Mouse (Mus musculus) hindbrain, embryonic 11.5 days (tissue): ENCODE measurements around the gene Cinp. TPM values are rescaled to one million over a fixed set of nuclear protein-coding genes. Genes with fewer than 3 reads are reported as not detected.

Experiments
- ATAC-seq: fragments of 200-750 bp; cut with Nextera tagmentation; 2 replicates; pipeline ENCODE4 v1.8.0; 2017; ENCODE audit warnings: mild to moderate bottlenecking, moderate TSS enrichment, moderate library complexity; ENCODE audit not compliant: low FRiP score
- DNase-seq: peaks from one replicate; pipeline ENCODE4 v3.0.0-alpha.2; 2015; ENCODE audit warnings: low spot score
- H3K27ac ChIP-seq: fragments of 300-500 bp; sonication (generic); 2 replicates; pipeline ENCODE4 v1.5.1; 2014; ENCODE audit warnings: mild to moderate bottlenecking, low read depth, low read length
- H3K27me3 ChIP-seq: fragments of 300-500 bp; sonication (generic); 2 replicates; pipeline ENCODE4 v1.6.1; 2014; ENCODE audit warnings: mild to moderate bottlenecking, low read length, moderate library complexity, mixed read lengths; ENCODE audit not compliant: control insufficient read depth, insufficient read depth
- H3K36me3 ChIP-seq: fragments of 300-500 bp; sonication (generic); 2 replicates; pipeline ENCODE4 v1.6.1; 2014; ENCODE audit warnings: mild to moderate bottlenecking, low read length, moderate library complexity, mixed read lengths; ENCODE audit not compliant: control insufficient read depth, insufficient read depth
- H3K4me1 ChIP-seq: fragments of 300-500 bp; sonication (generic); replicated peaks from 2 replicates; pipeline ENCODE4 v1.6.1; 2014; ENCODE audit warnings: low read length, mixed read lengths; ENCODE audit not compliant: control insufficient read depth, insufficient read depth
- H3K4me2 ChIP-seq: fragments of 300-500 bp; sonication (generic); replicated peaks from 2 replicates; pipeline ENCODE4 v1.6.1; 2014; ENCODE audit warnings: mild to moderate bottlenecking, low read depth, low read length
- H3K4me3 ChIP-seq: fragments of 300-500 bp; sonication (generic); 2 replicates; pipeline ENCODE4 v1.5.1; 2014; ENCODE audit warnings: low read depth, low read length
- H3K9ac ChIP-seq: fragments of 300-500 bp; sonication (generic); 2 replicates; pipeline ENCODE4 v1.6.1; 2014; ENCODE audit warnings: low read depth, low read length
- H3K9me3 ChIP-seq: fragments of 300-500 bp; sonication (generic); 2 replicates; pipeline ENCODE4 v1.6.1; 2016; ENCODE audit warnings: low read length; ENCODE audit not compliant: control insufficient read depth
- WGBS: fragments of 180-500 bp; shearing (Covaris S2); extraction: QIAGEN DNeasy Blood & Tissue Kit; methylation state at CpG from one replicate; pipeline ENCODE4 v1.1.7; 2014; 5-methylcytosine and 5-hydroxymethylcytosine counted together
- polyA plus RNA-seq: library from polyadenylated mRNA; unstranded; fragments of >200 nt; fragmentation: Nextera tagmentation; extraction: Ambion mirVana; gene quantifications from 2 replicates; pipeline ENCODE4 v1.2.1, GENCODE M21; 2014

Gene Cinp
- polyA plus RNA-seq = 79.4 and 82.1 TPM in 2 replicates

DNA sequence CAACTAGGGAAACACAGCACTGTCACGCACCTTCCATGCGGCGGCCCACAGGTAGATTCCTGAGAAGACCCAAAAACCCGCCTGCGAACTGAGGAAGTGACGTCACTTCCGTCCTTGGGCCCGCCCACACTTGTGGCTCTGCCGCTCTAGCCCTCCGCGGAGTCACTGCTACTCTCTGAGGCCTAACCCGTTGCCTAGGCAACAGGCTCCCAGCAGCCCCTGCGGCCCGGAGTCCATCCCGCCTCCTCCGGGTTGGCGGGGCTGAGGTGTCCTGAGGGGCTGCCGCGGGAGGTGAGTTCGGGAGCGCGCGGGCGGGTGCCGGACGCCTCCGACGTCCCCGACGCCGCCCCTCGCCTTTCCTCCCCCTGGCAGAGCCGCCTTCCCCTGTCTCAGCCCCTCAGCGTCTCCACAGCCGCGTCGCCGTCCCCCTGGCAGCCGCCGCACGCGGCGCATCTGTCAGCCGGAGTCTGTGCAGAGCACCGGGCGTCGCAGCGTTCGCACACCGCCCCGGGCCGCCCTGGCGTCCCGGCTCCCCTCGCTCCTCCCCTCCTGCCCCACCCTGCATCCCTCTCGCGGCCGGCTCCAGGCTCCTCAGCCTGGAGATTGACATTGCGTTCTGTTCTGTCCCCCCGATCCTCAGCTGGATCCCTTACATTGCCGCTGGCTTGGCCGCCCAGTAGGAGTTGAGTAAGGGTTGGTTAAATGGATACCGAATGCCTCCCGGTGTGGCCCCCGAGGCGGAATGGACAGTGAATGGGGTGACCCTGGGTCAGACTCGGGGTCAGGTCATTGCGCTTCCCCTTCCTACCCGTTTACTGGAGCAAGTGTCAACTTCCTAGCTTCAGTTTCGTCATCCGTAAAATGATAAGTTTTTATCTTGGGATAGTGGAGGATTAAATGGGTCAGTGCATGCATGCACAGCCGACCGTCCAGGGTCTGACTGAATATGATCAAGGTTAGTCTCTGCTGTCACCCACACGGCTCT is at the start of gene Cinp, which contains the start of gene Tecpr2:
Gene Cinp, minus strand, starts transcription at position 110 of the 985 bp plus-strand sequence.
Gene Tecpr2, plus strand, starts transcription at position 229 of the 985 bp plus-strand sequence.
- Histone ChIP-seq H3K27ac (peak within 1 kb of the TSS; percentile 88), H3K36me3 (no peaks in the 10 kb centered on the region), H3K27me3 (no peaks in the 10 kb centered on the region), H3K4me1 (peaks cover 2% of the 10 kb centered on the region; the same call in 1 of the 2 replicates), H3K9me3 (no peaks in the 10 kb centered on the region), H3K9ac (peak within 1 kb of the TSS; percentile 84), H3K4me2 (peak within 1 kb of the TSS; percentile 65), H3K4me3 (peak within 1 kb of the TSS; percentile 88)
- peak; percentile 99 for DNase-seq
- WGBS = under 1% methylated on average over 60 of the region's 74 CpGs
- ATAC-seq = peak; percentile 99

DNA sequence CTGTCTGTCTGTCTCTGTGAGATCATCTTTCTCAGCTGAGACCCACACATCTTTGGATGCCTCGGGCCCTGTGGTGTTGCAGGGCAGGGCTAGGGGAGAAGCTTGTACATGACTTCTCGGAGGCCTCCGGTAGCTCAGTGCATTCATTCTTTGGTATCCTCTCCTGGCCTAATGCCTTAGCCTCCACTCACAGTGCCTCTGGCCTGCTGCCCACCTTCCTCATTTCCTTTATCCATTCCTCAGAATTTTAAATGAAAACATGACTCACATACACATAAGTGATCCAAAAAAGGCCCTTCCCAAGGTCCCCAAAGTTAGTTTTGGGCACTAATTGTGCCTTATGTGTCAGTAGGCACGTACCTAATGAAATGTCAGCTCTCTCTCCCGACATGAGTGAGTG is 48.6 kb upstream of the Cinp start:
- Histone ChIP-seq H3K9me3 (no peaks in the 10 kb centered on the region), H3K27ac (no peak overlapping the region), H3K36me3 (0 out of 2 replicates have a peak, but pooled peaks cover 3% of the 10 kb centered on the region), H3K27me3 (no peaks in the 10 kb centered on the region), H3K9ac (no peak overlapping the region), H3K4me1 (no peaks in the 10 kb centered on the region), H3K4me3 (no peak overlapping the region), H3K4me2 (no peak overlapping the region)
- no peak for DNase-seq
- WGBS = 88% methylated on average over 5 of the region's 5 CpGs
- ATAC-seq = no peak

DNA sequence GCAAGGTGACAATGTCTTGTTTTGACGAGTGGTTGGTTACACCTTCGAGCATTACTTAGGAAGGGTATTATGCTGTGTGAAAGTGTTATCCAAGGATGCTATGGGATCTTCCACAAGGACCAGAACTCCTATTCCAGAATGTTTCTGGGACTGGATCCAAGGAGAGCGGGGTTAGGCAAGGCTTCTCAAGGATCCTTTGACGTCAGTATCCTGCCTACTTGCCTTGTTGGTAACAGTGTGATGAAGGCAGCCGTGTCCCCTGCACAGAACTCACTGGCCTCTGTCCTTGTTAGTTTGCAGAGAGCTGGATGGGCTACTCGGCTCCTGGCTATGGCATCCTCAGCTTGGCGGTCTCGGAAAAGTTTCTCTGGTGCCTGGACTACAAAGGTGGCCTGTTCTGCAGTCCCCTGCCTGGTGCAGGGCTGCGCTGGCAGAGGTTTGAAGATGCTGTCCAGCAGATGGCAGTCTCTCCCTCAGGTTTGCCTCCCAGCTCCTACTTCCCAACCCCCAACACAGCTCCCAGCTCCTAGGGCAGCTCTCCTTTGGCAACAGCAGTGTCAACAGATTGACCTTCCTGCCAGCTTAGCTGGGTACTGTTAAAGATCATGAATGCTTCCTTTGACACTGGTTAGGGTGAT is 47.2 kb upstream of the Cinp start:
- 60% methylated on average over 9 of the region's 9 CpGs for WGBS
- no peaks in the 10 kb centered on the region for H3K9me3 ChIP-seq
- peak; percentile 84 for DNase-seq

DNA sequence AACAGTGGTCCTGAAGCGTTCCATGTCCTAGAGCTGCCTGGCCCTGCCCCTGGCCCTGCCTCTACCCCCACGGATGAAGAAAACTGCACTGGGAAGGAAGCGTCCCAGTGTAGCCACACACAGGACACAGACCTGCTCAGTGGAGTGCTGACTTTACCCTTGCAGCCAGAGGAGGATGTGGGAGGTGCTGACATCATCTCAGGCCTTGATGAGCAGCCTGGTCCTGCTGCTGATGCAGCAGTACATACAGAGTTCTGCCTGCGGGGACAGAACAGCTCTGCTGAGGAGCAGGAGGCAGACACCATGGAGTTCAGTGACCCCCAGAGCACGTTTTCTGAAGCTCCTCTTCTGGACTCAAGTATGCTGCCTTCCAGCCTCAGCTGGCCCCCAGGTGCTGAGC is 43.9 kb upstream of the Cinp start:
- H3K4me1 ChIP-seq = no peaks in the 10 kb centered on the region
- 85% methylated on average over 5 of the region's 5 CpGs for WGBS
- no peaks in the 10 kb centered on the region for H3K27me3 ChIP-seq
- no peaks in the 10 kb centered on the region for H3K36me3 ChIP-seq
- no peaks in the 10 kb centered on the region for H3K9me3 ChIP-seq
- no peak for ATAC-seq
- DNase-seq = no peak
- H3K27ac ChIP-seq = no peak overlapping the region
- no peak overlapping the region for H3K9ac ChIP-seq
- H3K4me3 ChIP-seq = no peak overlapping the region
- H3K4me2 ChIP-seq = no peak overlapping the region

More for the DNA sequence above, 47.2 kb upstream of the Cinp start:
- Histone ChIP-seq H3K9ac (no peak overlapping the region), H3K4me2 (no peak overlapping the region), H3K36me3 (0 out of 2 replicates have a peak, but pooled peaks cover 3% of the 10 kb centered on the region), H3K4me1 (no peaks in the 10 kb centered on the region), H3K27me3 (no peaks in the 10 kb centered on the region), H3K27ac (no peak overlapping the region), H3K4me3 (no peak overlapping the region)
- ATAC-seq = peak; percentile 54; the same call in 1 of the 2 replicates

DNA sequence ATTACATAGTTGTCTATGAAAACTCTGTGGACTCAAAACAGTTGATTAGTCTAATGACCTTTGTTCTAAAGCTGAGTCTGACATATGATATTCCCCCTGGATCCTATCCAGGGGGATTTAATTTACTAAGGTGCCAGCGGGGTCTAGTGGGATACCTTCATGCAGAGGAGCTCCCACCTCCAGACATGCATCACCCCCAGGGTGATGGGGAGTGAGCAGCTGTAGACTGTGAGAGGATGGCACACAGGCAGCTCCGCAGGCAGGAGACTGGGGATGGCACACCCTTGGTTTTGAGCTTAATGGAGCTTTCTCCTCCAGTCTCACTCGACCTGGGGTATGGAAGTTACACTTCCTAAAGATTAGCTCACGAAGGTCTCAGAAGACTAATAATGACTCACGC is 32.6 kb upstream of the Cinp start:
- no peaks in the 10 kb centered on the region for H3K9me3 ChIP-seq
- no peak overlapping the region for H3K4me3 ChIP-seq
- no peak overlapping the region for H3K9ac ChIP-seq
- H3K4me2 ChIP-seq = no peak overlapping the region
- no peak overlapping the region for H3K27ac ChIP-seq
- DNase-seq = no peak
- no peaks in the 10 kb centered on the region for H3K27me3 ChIP-seq
- H3K4me1 ChIP-seq = no peaks in the 10 kb centered on the region
- 81% methylated on average over 5 of the region's 5 CpGs for WGBS
- H3K36me3 ChIP-seq = 0 out of 2 replicates have a peak, but pooled peaks cover 2% of the 10 kb centered on the region
- no peak for ATAC-seq

DNA sequence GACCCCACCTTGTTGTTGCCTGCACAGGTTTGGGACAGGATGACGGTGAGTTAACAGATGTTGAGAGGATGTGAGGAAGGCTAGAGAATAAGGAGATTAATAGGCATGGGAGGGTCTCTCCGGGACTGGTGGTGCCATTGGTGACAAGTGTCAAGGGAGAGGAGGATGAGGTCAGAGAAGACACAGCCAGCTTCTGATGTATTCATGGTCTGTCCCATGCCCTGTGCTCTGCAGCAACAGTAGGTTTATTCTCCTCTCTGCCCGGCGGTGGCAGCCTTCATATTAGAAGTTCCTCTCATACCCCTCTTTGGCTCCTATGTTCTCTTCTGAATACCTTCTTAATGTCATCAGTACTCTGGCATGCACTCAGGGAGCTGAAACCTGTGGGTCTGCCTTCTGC is 31.3 kb upstream of the Cinp start:
- H3K27ac ChIP-seq = no peak overlapping the region
- no peak for DNase-seq
- H3K4me1 ChIP-seq = no peaks in the 10 kb centered on the region
- H3K36me3 ChIP-seq = 0 out of 2 replicates have a peak, but pooled peaks cover 2% of the 10 kb centered on the region
- H3K9me3 ChIP-seq = no peaks in the 10 kb centered on the region
- H3K9ac ChIP-seq = no peak overlapping the region
- H3K4me2 ChIP-seq = no peak overlapping the region
- H3K4me3 ChIP-seq = no peak overlapping the region
- no peaks in the 10 kb centered on the region for H3K27me3 ChIP-seq
- 85% methylated on average over 4 of the region's 4 CpGs for WGBS
- no peak for ATAC-seq

DNA sequence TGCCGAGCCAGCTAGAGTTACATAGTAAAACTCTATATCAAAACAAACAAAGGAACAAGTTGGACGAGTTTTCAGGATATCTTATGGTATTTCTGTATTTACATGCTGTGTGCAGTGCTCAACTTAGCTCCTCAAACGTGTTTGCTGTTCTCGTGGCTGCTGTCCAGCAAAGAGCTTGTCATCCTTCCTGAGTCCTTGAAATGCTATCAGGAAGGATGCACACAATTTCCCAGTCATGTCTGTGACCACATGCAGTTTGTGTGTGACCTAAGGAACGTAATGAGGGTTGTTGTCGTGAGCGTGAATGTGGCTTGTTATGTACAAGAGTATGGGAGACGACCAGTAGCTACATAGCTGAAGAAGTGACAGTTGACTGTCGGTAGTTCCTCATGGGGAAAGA is 26.8 kb upstream of the Cinp start:
- no peaks in the 10 kb centered on the region for H3K27me3 ChIP-seq
- H3K9ac ChIP-seq = no peak overlapping the region
- WGBS = 90% methylated on average over 9 of the region's 9 CpGs
- 0 out of 2 replicates have a peak, but pooled peaks cover 2% of the 10 kb centered on the region for H3K36me3 ChIP-seq
- H3K27ac ChIP-seq = no peak overlapping the region
- H3K9me3 ChIP-seq = no peaks in the 10 kb centered on the region
- DNase-seq (no peak), ATAC-seq (no peak)
- no peak overlapping the region for H3K4me3 ChIP-seq
- H3K4me2 ChIP-seq = no peak overlapping the region
- no peaks in the 10 kb centered on the region for H3K4me1 ChIP-seq

DNA sequence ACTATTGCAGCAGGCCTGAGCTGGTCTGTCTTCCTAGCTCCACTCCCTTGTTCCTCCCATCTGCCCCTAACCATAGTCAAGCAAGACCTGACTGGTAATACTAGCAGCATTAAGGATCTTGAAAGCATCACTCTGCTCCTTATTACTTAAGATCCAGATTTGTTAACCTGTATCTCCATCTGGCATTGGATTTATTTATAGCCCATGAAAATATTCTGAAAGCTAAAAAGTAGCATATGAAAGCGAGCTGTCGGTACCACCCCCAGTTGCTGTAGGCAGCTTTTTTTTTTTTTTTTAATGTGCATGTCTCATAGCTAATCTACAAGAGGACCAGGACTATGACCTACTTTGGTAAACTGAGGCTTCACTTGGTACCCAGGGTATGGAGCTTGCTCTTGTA is 21.0 kb upstream of the Cinp start:
- no peaks in the 10 kb centered on the region for H3K36me3 ChIP-seq
- DNase-seq = no peak
- ATAC-seq = no peak
- H3K9ac ChIP-seq = no peak overlapping the region
- WGBS = 96% methylated on average over 2 of the region's 2 CpGs
- no peak overlapping the region for H3K4me3 ChIP-seq
- H3K27ac ChIP-seq = no peak overlapping the region
- H3K4me1 ChIP-seq = no peaks in the 10 kb centered on the region
- no peaks in the 10 kb centered on the region for H3K27me3 ChIP-seq
- H3K9me3 ChIP-seq = no peaks in the 10 kb centered on the region
- H3K4me2 ChIP-seq = no peak overlapping the region
